In genomic region chr2:172831762-172832161, GRCm38 (mm10) we compare ENCODE assay signal across 8 mouse cellular contexts.
A peak's percentile ranks its signal among the peaks of the same experiment; 100 is the strongest.
DNase-seq lines count a peak whose midpoint lies in the region; ATAC-seq lines count a peak whose summit lies in the region.
"Had no signal": no experiment of that assay in that cellular context is flagged by ENCODE, and none has a peak within 500 bp of the region (broad histone marks: within the 10 kb centered on the region; RNA-seq: fewer than 3 reads in every experiment).

No protein-coding gene starts in this region.

- intact Hi-C loops in gastrocnemius, postnatal 14 days (cut with DNase I; ENCODE audit: low total_unique reads), result loop anchor here (2.0 to 5.0 kb wide), 2 partner anchors 165 to 261 kb away; no protein-coding TSS in a partner anchor

- no peaks in the 10 kb centered on the region for H3K9me3 ChIP-seq in limb, embryonic 10.5 days (replicated peaks)
- H3K9me3 ChIP-seq in midbrain, embryonic 13.5 days, result no peaks in the 10 kb centered on the region

- H3K27me3 ChIP-seq in limb, embryonic 10.5 days (ENCODE audit: low read depth, poor library complexity, severe bottlenecking), result peaks cover 7% of the 10 kb centered on the region
- peaks cover 5% of the 10 kb centered on the region for H3K27me3 ChIP-seq in midbrain, embryonic 13.5 days

- H3K4me1 ChIP-seq in limb, embryonic 10.5 days, result peaks cover 61% of the 10 kb centered on the region
- H3K4me1 ChIP-seq in midbrain, embryonic 13.5 days (replicated peaks), result no peaks in the 10 kb centered on the region

- H3K27ac ChIP-seq in limb, embryonic 10.5 days, result peak overlapping the region; percentile 57; the same call in 1 of the 2 replicates
- H3K27ac ChIP-seq in midbrain, embryonic 13.5 days, result no peak overlapping the region

- H3K4me3 ChIP-seq in limb, embryonic 10.5 days, result no peak overlapping the region
- H3K4me3 ChIP-seq in midbrain, embryonic 13.5 days (replicated peaks), result no peak overlapping the region
- H3K4me3 ChIP-seq: myocyte had no signal

- no peak overlapping the region for H3K9ac ChIP-seq in midbrain, embryonic 13.5 days (replicated peaks)

- peak; percentile 57 for ATAC-seq in midbrain, embryonic 13.5 days

- H3K36me3 ChIP-seq in limb, embryonic 10.5 days, result no peaks in the 10 kb centered on the region
- no peaks in the 10 kb centered on the region for H3K36me3 ChIP-seq in midbrain, embryonic 13.5 days

- peak; percentile 87 to 93 for DNase-seq in adrenal gland, adult (ENCODE audit: inconsistent age in 2 of 2, low spot score in 1 of 2)
- peak; percentile 65 to 66 for DNase-seq in cerebellum, postnatal 36 days
- peak; percentile 78 for DNase-seq in gastrocnemius, postnatal 14 days
- peak; percentile 73 for DNase-seq in kidney, adult 11 months
- peak; percentile 95 for DNase-seq in limb, embryonic 10.5 days (ENCODE audit: low spot score)
- DNase-seq in spleen, postnatal 10 days (ENCODE audit: low spot score in 2 of 2), result peak; percentile 57 to 84

- WGBS in limb, embryonic 10.5 days, result 22% methylated on average over 5 of the region's 5 CpGs
- WGBS in midbrain, embryonic 13.5 days, result 24% methylated on average over 5 of the region's 5 CpGs

- no peak overlapping the region for H3K4me2 ChIP-seq in midbrain, embryonic 13.5 days (replicated peaks)
